Mouse (Mus musculus) left cerebral cortex, postnatal 25 days (tissue): ENCODE measurements around the gene Trmt5. TPM values are rescaled to one million over a fixed set of nuclear protein-coding genes. Genes with fewer than 3 reads are reported as not detected.

Source experiments
- DNase-seq, 2 experiments: peaks; one replicate each; pipeline ENCODE4 v3.0.0; 2022; ENCODE audit warnings: low spot score in 2 of 2, mixed read lengths in 1 of 2
- intact Hi-C: fragments of 180-260 bp; cut with DNase I; formaldehyde crosslinking; loops from one replicate; pipeline ENCODE4 v1.15.1; 2025
- total RNA-seq, 2 experiments: library from RNA; stranded (reverse); gene quantifications; 2 replicates each; pipeline ENCODE4 v1.2.3; 2021

Trmt5 gene
- total RNA-seq, 2 experiments from 2014 or later, result 12.3 to 14.0 TPM

- DNase-seq, result no peak
- intact Hi-C loops, result loop anchor here (2.0 kb wide), 1 partner anchor 175 kb away; the partner anchor contains the start of gene Six4
Observed at GRCm38 (mm10) chr12:73287609-73288008, 1.1 kb upstream of the Trmt5 start.

GRCm38 (mm10) chr12:73274921-73275320, 11.6 kb downstream of the Trmt5 start:
- no peak for DNase-seq
- intact Hi-C loops, result no loop called here

- no peak for DNase-seq
- intact Hi-C loops, result no loop called here
Observed at GRCm38 (mm10) chr12:73269933-73270332, 16.6 kb downstream of the Trmt5 start.

- no peak for DNase-seq
- intact Hi-C loops, result no loop called here
Observed at GRCm38 (mm10) chr12:73269531-73269930, 17.0 kb downstream of the Trmt5 start.

GRCm38 (mm10) chr12:73268497-73268896, 18.0 kb downstream of the Trmt5 start:
- no peak for DNase-seq
- intact Hi-C loops, result no loop called here

- intact Hi-C loops, result no loop called here
- DNase-seq, result no peak
Observed at GRCm38 (mm10) chr12:73266597-73266996, 19.9 kb downstream of the Trmt5 start.

- no peak for DNase-seq
- intact Hi-C loops, result no loop called here
Observed at GRCm38 (mm10) chr12:73265381-73265978, 21.0 kb downstream of the Trmt5 start.

GRCm38 (mm10) chr12:73260339-73260738, 26.2 kb downstream of the Trmt5 start:
- DNase-seq, result no peak
- intact Hi-C loops, result no loop called here

GRCm38 (mm10) chr12:73259269-73259668, 27.2 kb downstream of the Trmt5 start:
- intact Hi-C loops, result no loop called here

GRCm38 (mm10) chr12:73255006-73255405, 31.5 kb downstream of the Trmt5 start:
- intact Hi-C loops, result no loop called here
- no peak for DNase-seq

More at GRCm38 (mm10) chr12:73259269-73259668, 27.2 kb downstream of the Trmt5 start:
- peak; percentile 9 to 39 for DNase-seq

- DNase-seq, result no peak
- intact Hi-C loops, result no loop called here
Observed at GRCm38 (mm10) chr12:73245687-73246086, 40.8 kb downstream of the Trmt5 start.

GRCm38 (mm10) chr12:73241960-73242359, 44.5 kb downstream of the Trmt5 start:
- peak; percentile 32 to 65 for DNase-seq
- intact Hi-C loops, result no loop called here

- intact Hi-C loops, result no loop called here
Observed at GRCm38 (mm10) chr12:73232586-73232985, 53.9 kb downstream of the Trmt5 start.

GRCm38 (mm10) chr12:73231552-73231951, 55.0 kb downstream of the Trmt5 start:
- DNase-seq, result no peak
- intact Hi-C loops, result no loop called here

More at GRCm38 (mm10) chr12:73232586-73232985, 53.9 kb downstream of the Trmt5 start:
- DNase-seq, result no peak

GRCm38 (mm10) chr12:73230196-73230595, 56.3 kb downstream of the Trmt5 start:
- intact Hi-C loops, result no loop called here
- DNase-seq, result no peak

Other genes starting within 250 kb of the Trmt5 start
- gene Six1, start 232.8 kb downstream of the Trmt5 start, total RNA-seq, result under 1 TPM; 0.14 to 0.43 TPM
- gene Six4, start 173.3 kb downstream of the Trmt5 start, total RNA-seq, result 1 to 10 TPM; 1.3 to 1.4 TPM
- 10 to 100 TPM; 18.0 to 20.7 TPM for gene Mnat1, start 163.0 kb downstream of the Trmt5 start, total RNA-seq
- gene Slc38a6, start 69 bp upstream of the Trmt5 start, total RNA-seq, result 10 to 100 TPM; 12.1 to 17.8 TPM